Mouse (Mus musculus) layer of hippocampus, postnatal 36 days (tissue): ENCODE measurements around the gene Ltf. TPM values are rescaled to one million over a fixed set of nuclear protein-coding genes. Genes with fewer than 3 reads are reported as not detected.

ENCODE experiments used
- total RNA-seq, 2 experiments: library from RNA; stranded (reverse); gene quantifications; 2 replicates each; pipeline ENCODE4 v1.2.3; 2021

The Ltf gene
- total RNA-seq, 2 experiments from 2014 or later: 0.30 to 0.63 TPM

Other genes with a start within 250 kb of the Ltf start
- gene Prss42, start 221.1 kb upstream of the Ltf start, total RNA-seq: not detected
- gene Prss44, start 205.3 kb upstream of the Ltf start, total RNA-seq: not detected
- not detected for gene Prss43, start 192.6 kb upstream of the Ltf start, total RNA-seq
- gene Prss45, start 184.7 kb upstream of the Ltf start, total RNA-seq: under 1 TPM in 1 of 2 experiments, not detected in 1; 0.63 TPM
- gene Prss46, start 174.8 kb upstream of the Ltf start, total RNA-seq: not detected
- under 1 TPM; 0.40 to 0.78 TPM for gene Prss50, start 161.3 kb upstream of the Ltf start, total RNA-seq
- gene Als2cl, start 139.4 kb upstream of the Ltf start, total RNA-seq: 10 to 100 TPM in 1 of 2 experiments, 1 to 10 TPM in 1; 6.0 to 10.1 TPM
- 1 to 10 TPM; 1.2 to 1.8 TPM for gene Tmie, start 139.2 kb upstream of the Ltf start, total RNA-seq
- not detected for gene Fam240a, start 102.4 kb upstream of the Ltf start, total RNA-seq
- under 1 TPM; 0.22 to 0.33 TPM for gene Tdgf1, start 73.1 kb upstream of the Ltf start, total RNA-seq
- 1 to 10 TPM; 1.3 to 1.5 TPM for gene Lrrc2, start 67.7 kb upstream of the Ltf start, total RNA-seq
- under 1 TPM; 0.18 to 0.32 TPM for gene Rtp3, start 28.7 kb upstream of the Ltf start, total RNA-seq
- gene Ccrl2, start 38.2 kb downstream of the Ltf start, total RNA-seq: under 1 TPM; 0.86 to 0.90 TPM
- gene Lrrfip2, start 98.3 kb downstream of the Ltf start, total RNA-seq: 10 to 100 TPM; 35.0 to 39.0 TPM